Mouse (Mus musculus): ENCODE measurements around the gene Cacna1h. TPM values are rescaled to one million over a fixed set of nuclear protein-coding genes. Genes with fewer than 3 reads are reported as not detected.
A peak's percentile ranks its signal among the peaks of the same experiment; 100 is the strongest.

The Cacna1h gene
- total RNA-seq, 2 experiments from 2014 or later = 4.9 to 8.1 TPM

- DNase-seq = no peak
- intact Hi-C loops (cut with DNase I) = no loop called here
Observed at GRCm38 (mm10) chr17:25450329-25450728, 16.7 kb upstream of the Cacna1h start.

GRCm38 (mm10) chr17:25447865-25448264 lies 14.3 kb upstream of the Cacna1h start:
- DNase-seq = no peak
- intact Hi-C loops (cut with DNase I) = no loop called here

- intact Hi-C loops (cut with DNase I) = no loop called here
- no peak for DNase-seq
Observed at GRCm38 (mm10) chr17:25445841-25446240, 12.3 kb upstream of the Cacna1h start.

GRCm38 (mm10) chr17:25445074-25445473 lies 11.5 kb upstream of the Cacna1h start:
- no peak for DNase-seq
- intact Hi-C loops (cut with DNase I) = no loop called here

GRCm38 (mm10) chr17:25442889-25443288 lies 9.3 kb upstream of the Cacna1h start:
- DNase-seq = no peak
- intact Hi-C loops (cut with DNase I) = no loop called here

- intact Hi-C loops (cut with DNase I) = no loop called here
Observed at GRCm38 (mm10) chr17:25441417-25441816, 7.8 kb upstream of the Cacna1h start.

GRCm38 (mm10) chr17:25433223-25433616 lies 363 bp downstream of the Cacna1h start:
- intact Hi-C loops (cut with DNase I) = loop anchor here (5.0 kb wide), 1 partner anchor 36 kb away; no protein-coding TSS in a partner anchor
- DNase-seq = no peak

More at GRCm38 (mm10) chr17:25441417-25441816, 7.8 kb upstream of the Cacna1h start:
- no peak for DNase-seq

- peak; percentile 22 to 37 for DNase-seq
- intact Hi-C loops (cut with DNase I) = loop anchor here (5.0 kb wide), 1 partner anchor 35 kb away; no protein-coding TSS in a partner anchor
Observed at GRCm38 (mm10) chr17:25432433-25433181, 976 bp downstream of the Cacna1h start.

- intact Hi-C loops (cut with DNase I) = loop anchor here (5.0 kb wide), 1 partner anchor 33 kb away; no protein-coding TSS in a partner anchor
- DNase-seq = no peak
Observed at GRCm38 (mm10) chr17:25430534-25430933, 3.0 kb downstream of the Cacna1h start.

- intact Hi-C loops (cut with DNase I) = loop anchor here (5.0 kb wide), 1 partner anchor 33 kb away; no protein-coding TSS in a partner anchor
- DNase-seq = no peak
Observed at GRCm38 (mm10) chr17:25429886-25430285, 3.7 kb downstream of the Cacna1h start.

GRCm38 (mm10) chr17:25429240-25429639 lies 4.3 kb downstream of the Cacna1h start:
- intact Hi-C loops (cut with DNase I) = no loop called here
- no peak for DNase-seq

GRCm38 (mm10) chr17:25427441-25427840 lies 6.1 kb downstream of the Cacna1h start:
- intact Hi-C loops (cut with DNase I) = no loop called here
- peak; percentile 39 to 62 for DNase-seq

- intact Hi-C loops (cut with DNase I) = no loop called here
- DNase-seq = no peak
Observed at GRCm38 (mm10) chr17:25425996-25426395, 7.6 kb downstream of the Cacna1h start.

GRCm38 (mm10) chr17:25424526-25425080 lies 9.0 kb downstream of the Cacna1h start:
- intact Hi-C loops (cut with DNase I) = no loop called here
- no peak for DNase-seq

- intact Hi-C loops (cut with DNase I) = no loop called here
- no peak for DNase-seq
Observed at GRCm38 (mm10) chr17:25420998-25421397, 12.6 kb downstream of the Cacna1h start.

- DNase-seq = no peak
- intact Hi-C loops (cut with DNase I) = no loop called here
Observed at GRCm38 (mm10) chr17:25418926-25419325, 14.7 kb downstream of the Cacna1h start.

GRCm38 (mm10) chr17:25417990-25418389 lies 15.6 kb downstream of the Cacna1h start:
- intact Hi-C loops (cut with DNase I) = no loop called here
- no peak for DNase-seq

GRCm38 (mm10) chr17:25416219-25416618 lies 17.4 kb downstream of the Cacna1h start:
- intact Hi-C loops (cut with DNase I) = no loop called here
- DNase-seq = peak; percentile 35 to 46

GRCm38 (mm10) chr17:25415421-25415913 lies 18.1 kb downstream of the Cacna1h start:
- DNase-seq = no peak
- intact Hi-C loops (cut with DNase I) = no loop called here

- DNase-seq = no peak
- intact Hi-C loops (cut with DNase I) = no loop called here
Observed at GRCm38 (mm10) chr17:25414917-25415316, 18.7 kb downstream of the Cacna1h start.

- peak; percentile 42 to 77 for DNase-seq
- intact Hi-C loops (cut with DNase I) = no loop called here
Observed at GRCm38 (mm10) chr17:25414209-25414608, 19.4 kb downstream of the Cacna1h start.

GRCm38 (mm10) chr17:25411251-25411650 lies 22.3 kb downstream of the Cacna1h start:
- DNase-seq = no peak
- intact Hi-C loops (cut with DNase I) = no loop called here

All from heart, postnatal 14 days (tissue).